Mouse (Mus musculus) hindbrain, embryonic 14.5 days (tissue): ENCODE results near the gene Tmem110. TPM values are rescaled to one million over a fixed set of nuclear protein-coding genes. Genes with fewer than 3 reads are reported as not detected.

Source experiments
- ATAC-seq: fragments of 200-750 bp; cut with Nextera tagmentation; 2 replicates; pipeline ENCODE4 v1.8.0; 2017; ENCODE audit warnings: moderate number of reproducible peaks, mild to moderate bottlenecking, moderate TSS enrichment, moderate library complexity; ENCODE audit not compliant: low FRiP score
- DNase-seq: peaks from one replicate; pipeline ENCODE4 v3.0.0-alpha.2; 2015; ENCODE audit warnings: low spot score
- H3K27ac ChIP-seq: fragments of 300-500 bp; sonication (generic); 2 replicates; pipeline ENCODE4 v1.5.1; 2014; ENCODE audit warnings: mild to moderate bottlenecking, moderate library complexity
- H3K27me3 ChIP-seq: fragments of 300-500 bp; sonication (generic); 2 replicates; pipeline ENCODE4 v1.6.1; 2014; ENCODE audit warnings: mild to moderate bottlenecking, low read length, mixed read lengths; ENCODE audit not compliant: control insufficient read depth, insufficient read depth
- H3K36me3 ChIP-seq: fragments of 300-500 bp; sonication (generic); replicated peaks from 2 replicates; pipeline ENCODE4 v1.6.1; 2014; ENCODE audit not compliant: control insufficient read depth, insufficient read depth
- H3K4me1 ChIP-seq: fragments of 300-500 bp; sonication (generic); replicated peaks from 2 replicates; pipeline ENCODE4 v1.6.1; 2014; ENCODE audit warnings: antibody characterized with exemption, low read length, mixed read lengths; ENCODE audit not compliant: control insufficient read depth, insufficient read depth
- H3K4me2 ChIP-seq: fragments of 300-500 bp; sonication (generic); replicated peaks from 2 replicates; pipeline ENCODE4 v1.6.1; 2014; ENCODE audit warnings: mild to moderate bottlenecking, moderate library complexity
- H3K4me3 ChIP-seq: fragments of 300-500 bp; sonication (generic); replicated peaks from 2 replicates; pipeline ENCODE4 v1.5.1; 2014; ENCODE audit warnings: mild to moderate bottlenecking, low read length
- H3K9ac ChIP-seq: fragments of 300-500 bp; sonication (generic); 2 replicates; pipeline ENCODE4 v1.6.1; 2014
- H3K9me3 ChIP-seq: fragments of 300-500 bp; sonication (generic); 2 replicates; pipeline ENCODE4 v1.6.1; 2016; ENCODE audit warnings: low read length; ENCODE audit not compliant: control insufficient read depth
- WGBS: fragments of 180-500 bp; shearing (Covaris S2); extraction: QIAGEN DNeasy Blood & Tissue Kit; methylation state at CpG from one replicate; pipeline ENCODE4 v1.1.7; 2014; 5-methylcytosine and 5-hydroxymethylcytosine counted together
- polyA plus RNA-seq: library from polyadenylated mRNA; unstranded; fragments of >200 nt; fragmentation: Nextera tagmentation; extraction: Ambion mirVana; gene quantifications from 2 replicates; pipeline ENCODE4 v1.2.1, GENCODE M21; 2014

Tmem110 gene
- polyA plus RNA-seq, 1 experiment from 2014 or later, result 21.6 TPM

GRCm38 (mm10) chr14:30885298-30885697 lies 59.9 kb downstream of the Tmem110 start:
- no peak for DNase-seq
- ATAC-seq, result no peak
- no peaks in the 10 kb centered on the region for H3K4me1 ChIP-seq
- H3K4me3 ChIP-seq, result no peak overlapping the region
- no peak overlapping the region for H3K4me2 ChIP-seq
- H3K27me3 ChIP-seq, result no peaks in the 10 kb centered on the region
- no peak overlapping the region for H3K9ac ChIP-seq
- WGBS, result 24% methylated on average over 3 of the region's 3 CpGs
- no peaks in the 10 kb centered on the region for H3K9me3 ChIP-seq
- H3K36me3 ChIP-seq, result no peaks in the 10 kb centered on the region
- no peak overlapping the region for H3K27ac ChIP-seq

- H3K4me1 ChIP-seq, result no peaks in the 10 kb centered on the region
- no peaks in the 10 kb centered on the region for H3K27me3 ChIP-seq
- no peak within 1 kb of the TSS for H3K27ac ChIP-seq
- no peaks in the 10 kb centered on the region for H3K9me3 ChIP-seq
- H3K4me3 ChIP-seq, result no peak within 1 kb of the TSS
- ATAC-seq (no peak), DNase-seq (no peak)
- no peaks in the 10 kb centered on the region for H3K36me3 ChIP-seq
- no peak within 1 kb of the TSS for H3K9ac ChIP-seq
- H3K4me2 ChIP-seq, result no peak within 1 kb of the TSS
- 86% methylated on average over 3 of the region's 3 CpGs for WGBS
Measured at GRCm38 (mm10) chr14:30886204-30886603, 60.8 kb downstream of the Tmem110 start, which contains the start of gene Itih4. Gene Itih4 (plus strand): TSS chr14:30886476.

- Histone ChIP-seq H3K4me2 (no peak overlapping the region), H3K9me3 (no peaks in the 10 kb centered on the region), H3K4me1 (no peaks in the 10 kb centered on the region), H3K27ac (no peak overlapping the region), H3K27me3 (no peaks in the 10 kb centered on the region), H3K4me3 (no peak overlapping the region), H3K9ac (no peak overlapping the region), H3K36me3 (no peaks in the 10 kb centered on the region)
- 19% methylated on average over 9 of the region's 9 CpGs for WGBS
- peak; percentile 33 for DNase-seq
- ATAC-seq, result no peak
Measured at GRCm38 (mm10) chr14:30888271-30888732, 62.9 kb downstream of the Tmem110 start.

- no peak for ATAC-seq
- Histone ChIP-seq H3K4me3 (no peak overlapping the region), H3K36me3 (no peaks in the 10 kb centered on the region), H3K4me2 (no peak overlapping the region), H3K9ac (no peak overlapping the region), H3K27me3 (no peaks in the 10 kb centered on the region), H3K27ac (no peak overlapping the region), H3K4me1 (no peaks in the 10 kb centered on the region), H3K9me3 (0 out of 2 replicates have a peak, but pooled peaks cover 6% of the 10 kb centered on the region)
- DNase-seq, result no peak
- 21% methylated on average over 3 of the region's 3 CpGs for WGBS
Measured at GRCm38 (mm10) chr14:30899972-30900371, 74.6 kb downstream of the Tmem110 start.

- H3K4me1 ChIP-seq, result no peaks in the 10 kb centered on the region
- no peak overlapping the region for H3K27ac ChIP-seq
- H3K9me3 ChIP-seq, result 0 out of 2 replicates have a peak, but pooled peaks cover 6% of the 10 kb centered on the region
- 91% methylated on average over 5 of the region's 5 CpGs for WGBS
- H3K4me3 ChIP-seq, result no peak overlapping the region
- no peak overlapping the region for H3K9ac ChIP-seq
- no peaks in the 10 kb centered on the region for H3K27me3 ChIP-seq
- ATAC-seq (no peak), DNase-seq (no peak)
- H3K4me2 ChIP-seq, result no peak overlapping the region
- no peaks in the 10 kb centered on the region for H3K36me3 ChIP-seq
Measured at GRCm38 (mm10) chr14:30902628-30903027, 77.2 kb downstream of the Tmem110 start.

GRCm38 (mm10) chr14:30903036-30903435 lies 77.6 kb downstream of the Tmem110 start:
- DNase-seq (no peak), ATAC-seq (no peak)
- Histone ChIP-seq H3K4me2 (no peak overlapping the region), H3K27ac (no peak overlapping the region), H3K36me3 (no peaks in the 10 kb centered on the region), H3K4me3 (no peak overlapping the region), H3K4me1 (no peaks in the 10 kb centered on the region), H3K9me3 (0 out of 2 replicates have a peak, but pooled peaks cover 6% of the 10 kb centered on the region), H3K27me3 (no peaks in the 10 kb centered on the region), H3K9ac (no peak overlapping the region)
- WGBS, result 79% methylated on average over 3 of the region's 3 CpGs

- Histone ChIP-seq H3K4me3 (no peak overlapping the region), H3K36me3 (no peaks in the 10 kb centered on the region), H3K9ac (no peak overlapping the region), H3K4me2 (no peak overlapping the region), H3K27me3 (no peaks in the 10 kb centered on the region), H3K27ac (no peak overlapping the region), H3K9me3 (0 out of 2 replicates have a peak, but pooled peaks cover 4% of the 10 kb centered on the region), H3K4me1 (no peaks in the 10 kb centered on the region)
- ATAC-seq, result no peak
- 82% methylated on average over 8 of the region's 8 CpGs for WGBS
- no peak for DNase-seq
Measured at GRCm38 (mm10) chr14:30904307-30904706, 78.9 kb downstream of the Tmem110 start.

- no peaks in the 10 kb centered on the region for H3K36me3 ChIP-seq
- H3K9me3 ChIP-seq, result no peaks in the 10 kb centered on the region
- no peak overlapping the region for H3K4me2 ChIP-seq
- 92% methylated on average over 6 of the region's 6 CpGs for WGBS
- ATAC-seq (no peak), DNase-seq (no peak)
- no peak overlapping the region for H3K4me3 ChIP-seq
- no peak overlapping the region for H3K27ac ChIP-seq
- H3K9ac ChIP-seq, result no peak overlapping the region
- H3K27me3 ChIP-seq, result no peaks in the 10 kb centered on the region
- no peaks in the 10 kb centered on the region for H3K4me1 ChIP-seq
Measured at GRCm38 (mm10) chr14:30906001-30906400, 80.6 kb downstream of the Tmem110 start.

- no peaks in the 10 kb centered on the region for H3K36me3 ChIP-seq
- H3K27ac ChIP-seq, result no peak overlapping the region
- H3K4me1 ChIP-seq, result no peaks in the 10 kb centered on the region
- no peak overlapping the region for H3K9ac ChIP-seq
- no peaks in the 10 kb centered on the region for H3K9me3 ChIP-seq
- ATAC-seq, result no peak
- no peak for DNase-seq
- no peaks in the 10 kb centered on the region for H3K27me3 ChIP-seq
- H3K4me2 ChIP-seq, result no peak overlapping the region
- no peak overlapping the region for H3K4me3 ChIP-seq
- WGBS, result 95% methylated on average over 3 of the region's 3 CpGs
Measured at GRCm38 (mm10) chr14:30907814-30908265, 82.5 kb downstream of the Tmem110 start.

- WGBS, result 91% methylated on average over 8 of the region's 8 CpGs
- no peak overlapping the region for H3K4me3 ChIP-seq
Measured at GRCm38 (mm10) chr14:30911141-30911540, 85.8 kb downstream of the Tmem110 start.

More at GRCm38 (mm10) chr14:30911141-30911540, 85.8 kb downstream of the Tmem110 start:
- H3K36me3 ChIP-seq, result no peaks in the 10 kb centered on the region
- no peak for DNase-seq
- H3K4me1 ChIP-seq, result no peaks in the 10 kb centered on the region
- H3K9ac ChIP-seq, result no peak overlapping the region
- no peak for ATAC-seq
- H3K4me2 ChIP-seq, result no peak overlapping the region
- H3K9me3 ChIP-seq, result no peaks in the 10 kb centered on the region
- no peaks in the 10 kb centered on the region for H3K27me3 ChIP-seq
- no peak overlapping the region for H3K27ac ChIP-seq
